Mouse (Mus musculus) kidney, embryonic 14.5 days (tissue): ENCODE measurements at regions not wholly inside any gene's neighbourhood (a gene's known extent, or its start where the extent isn't known, plus 50 kb on each side); places are given as distances from the start of the nearest gene placed in this dataset.

Source experiments
- ATAC-seq: fragments of 200-750 bp; cut with Nextera tagmentation; 2 replicates; pipeline ENCODE4 v1.8.0; 2017; ENCODE audit warnings: moderate number of reproducible peaks, mild to moderate bottlenecking, moderate TSS enrichment, moderate library complexity; ENCODE audit not compliant: low FRiP score, low TSS enrichment
- H3K27ac ChIP-seq: fragments of 300-500 bp; sonication (generic); 2 replicates; pipeline ENCODE4 v1.5.1; 2014; ENCODE audit warnings: low read depth, mild to moderate bottlenecking, low read length, moderate library complexity, mixed read lengths
- H3K27me3 ChIP-seq: fragments of 300-500 bp; sonication (generic); 2 replicates; pipeline ENCODE4 v1.6.1; 2014; ENCODE audit warnings: mild to moderate bottlenecking, low read length; ENCODE audit not compliant: control insufficient read depth, insufficient read depth
- H3K36me3 ChIP-seq: fragments of 300-500 bp; sonication (generic); 2 replicates; pipeline ENCODE4 v1.6.1; 2014; ENCODE audit warnings: low read length, mixed read lengths; ENCODE audit not compliant: control insufficient read depth, insufficient read depth
- H3K4me1 ChIP-seq: fragments of 300-500 bp; sonication (generic); 2 replicates; pipeline ENCODE4 v1.6.1; 2014; ENCODE audit warnings: low read length, mixed read lengths; ENCODE audit not compliant: control insufficient read depth, insufficient read depth
- H3K4me2 ChIP-seq: fragments of 300-500 bp; sonication (generic); replicated peaks from 2 replicates; pipeline ENCODE4 v1.6.1; 2014; ENCODE audit warnings: low read depth, mild to moderate bottlenecking, low read length
- H3K4me3 ChIP-seq: fragments of 300-500 bp; sonication (generic); 2 replicates; pipeline ENCODE4 v1.5.1; 2014; ENCODE audit warnings: mild to moderate bottlenecking, low read length
- H3K9ac ChIP-seq: fragments of 300-500 bp; sonication (generic); 2 replicates; pipeline ENCODE4 v1.6.1; 2014; ENCODE audit warnings: low read depth, mild to moderate bottlenecking, low read length, moderate library complexity
- H3K9me3 ChIP-seq: fragments of 300-500 bp; sonication (generic); 2 replicates; pipeline ENCODE4 v1.6.1; 2016; ENCODE audit warnings: low read length; ENCODE audit not compliant: control insufficient read depth
- WGBS: fragments of 180-500 bp; shearing (Covaris S2); extraction: QIAGEN DNeasy Blood & Tissue Kit; methylation state at CpG from one replicate; pipeline ENCODE4 v1.1.7; 2014; 5-methylcytosine and 5-hydroxymethylcytosine counted together

DNA sequence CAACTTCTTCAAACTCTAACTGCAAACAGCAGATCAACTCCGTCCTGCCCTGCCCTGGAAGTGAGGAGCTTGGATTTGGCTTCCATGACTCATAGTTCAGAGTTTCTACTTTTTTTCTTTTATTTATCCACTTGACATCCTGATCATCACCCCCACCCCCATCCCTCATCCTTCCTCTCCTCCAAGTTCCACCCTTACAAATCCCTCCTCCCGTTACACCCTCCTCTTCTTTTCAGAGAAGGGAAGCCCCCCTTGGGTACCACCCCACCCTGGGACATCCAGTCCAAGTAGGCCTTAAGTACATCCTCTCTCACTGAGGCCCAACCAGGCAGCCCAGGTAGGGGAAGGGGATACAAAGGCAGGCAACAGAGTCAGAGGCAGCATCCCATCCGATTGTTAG lies 77.3 kb upstream of the Gm45716 start:
- Histone ChIP-seq H3K4me3 (no peak overlapping the region), H3K9ac (no peak overlapping the region), H3K4me2 (no peak overlapping the region), H3K27ac (no peak overlapping the region), H3K27me3 (no peaks in the 10 kb centered on the region), H3K4me1 (peaks cover 5% of the 10 kb centered on the region; the same call in 1 of the 2 replicates), H3K9me3 (no peaks in the 10 kb centered on the region), H3K36me3 (no peaks in the 10 kb centered on the region)
- no peak for ATAC-seq
- 87% methylated on average over 3 of the region's 3 CpGs for WGBS

DNA sequence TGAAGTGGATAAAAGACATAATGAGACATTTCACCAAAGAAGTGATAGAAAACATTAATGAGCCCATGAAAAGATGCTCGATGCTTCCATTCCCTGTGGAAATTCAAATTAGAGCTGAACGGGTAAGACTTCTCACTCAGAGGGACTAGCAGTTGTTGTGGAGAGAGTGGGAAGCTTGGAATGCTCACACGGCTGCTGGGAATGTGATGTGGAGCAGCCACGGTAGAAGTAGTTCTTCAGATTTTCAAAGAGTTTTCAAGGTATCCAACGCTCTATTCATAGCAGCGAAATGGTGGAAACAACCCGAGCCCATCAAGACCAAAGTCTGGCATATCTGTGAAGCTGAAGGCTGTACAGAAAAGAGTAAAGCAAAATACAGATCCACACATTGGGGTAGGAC lies 75.3 kb upstream of the Gm45716 start:
- H3K36me3 ChIP-seq, result no peaks in the 10 kb centered on the region
- no peak overlapping the region for H3K27ac ChIP-seq
- no peak overlapping the region for H3K4me2 ChIP-seq
- 95% methylated on average over 7 of the region's 7 CpGs for WGBS
- peaks cover 5% of the 10 kb centered on the region; the same call in 1 of the 2 replicates for H3K4me1 ChIP-seq
- ATAC-seq, result no peak
- H3K4me3 ChIP-seq, result no peak overlapping the region
- H3K9ac ChIP-seq, result no peak overlapping the region
- H3K9me3 ChIP-seq, result no peaks in the 10 kb centered on the region
- H3K27me3 ChIP-seq, result no peaks in the 10 kb centered on the region

DNA sequence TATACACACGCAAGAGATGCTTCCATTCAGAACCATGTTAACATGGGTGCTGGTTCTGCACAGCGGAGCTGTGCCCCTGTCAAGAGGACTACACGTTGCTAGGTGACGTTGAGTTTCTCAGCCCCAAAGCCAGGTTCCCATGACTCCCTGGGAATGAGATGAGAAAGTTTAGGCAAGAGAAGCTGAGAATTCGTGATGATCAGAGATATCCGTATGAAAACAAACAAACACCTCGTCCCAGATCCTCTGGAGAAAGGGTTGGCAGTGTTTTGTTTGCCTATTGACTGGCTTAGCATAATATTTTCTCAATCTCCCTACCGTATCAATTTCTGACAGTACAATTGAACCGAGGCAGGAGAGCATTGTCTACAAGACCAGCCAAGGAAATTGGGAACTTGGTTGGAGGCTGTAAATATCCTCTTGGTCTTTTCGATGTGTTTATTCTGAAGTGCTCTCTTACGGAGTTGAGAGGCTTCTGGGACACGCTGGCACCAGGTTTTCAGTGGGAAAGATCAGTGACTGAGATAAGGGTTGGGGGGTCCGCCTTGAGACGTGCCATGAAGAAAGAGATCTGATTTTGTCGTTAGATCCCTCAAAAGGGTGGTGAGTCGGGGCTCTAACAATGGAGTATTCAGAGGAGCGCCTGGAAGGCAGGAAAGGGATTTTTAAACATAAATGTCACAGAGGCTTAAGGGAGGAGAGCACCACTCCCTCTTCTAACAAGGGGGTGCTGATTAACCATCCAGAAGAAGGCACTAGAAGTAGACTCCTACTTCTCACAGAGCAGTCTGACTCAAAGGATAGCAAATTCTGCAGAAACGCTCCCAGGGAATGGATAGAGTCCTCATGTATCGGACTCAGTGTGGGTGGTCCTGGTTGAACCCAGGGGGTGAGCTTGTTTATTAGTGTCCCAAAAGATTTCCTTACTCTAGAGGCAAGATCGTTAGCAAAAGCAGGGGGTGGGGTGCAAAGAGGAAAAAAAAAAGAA lies 70.5 kb upstream of the Gm45716 start:
- peak overlapping the region; percentile 47; the same call in 1 of the 2 replicates for H3K27ac ChIP-seq
- 26% methylated on average over 20 of the region's 20 CpGs for WGBS
- H3K4me2 ChIP-seq, result peak overlapping the region; percentile 30
- no peak overlapping the region; the same call in 1 of the 2 replicates for H3K4me3 ChIP-seq
- peaks cover 10% of the 10 kb centered on the region; the same call in 1 of the 2 replicates for H3K4me1 ChIP-seq
- no peaks in the 10 kb centered on the region for H3K27me3 ChIP-seq
- no peaks in the 10 kb centered on the region for H3K9me3 ChIP-seq
- peak; percentile 78 for ATAC-seq
- no peak overlapping the region for H3K9ac ChIP-seq
- no peaks in the 10 kb centered on the region for H3K36me3 ChIP-seq

DNA sequence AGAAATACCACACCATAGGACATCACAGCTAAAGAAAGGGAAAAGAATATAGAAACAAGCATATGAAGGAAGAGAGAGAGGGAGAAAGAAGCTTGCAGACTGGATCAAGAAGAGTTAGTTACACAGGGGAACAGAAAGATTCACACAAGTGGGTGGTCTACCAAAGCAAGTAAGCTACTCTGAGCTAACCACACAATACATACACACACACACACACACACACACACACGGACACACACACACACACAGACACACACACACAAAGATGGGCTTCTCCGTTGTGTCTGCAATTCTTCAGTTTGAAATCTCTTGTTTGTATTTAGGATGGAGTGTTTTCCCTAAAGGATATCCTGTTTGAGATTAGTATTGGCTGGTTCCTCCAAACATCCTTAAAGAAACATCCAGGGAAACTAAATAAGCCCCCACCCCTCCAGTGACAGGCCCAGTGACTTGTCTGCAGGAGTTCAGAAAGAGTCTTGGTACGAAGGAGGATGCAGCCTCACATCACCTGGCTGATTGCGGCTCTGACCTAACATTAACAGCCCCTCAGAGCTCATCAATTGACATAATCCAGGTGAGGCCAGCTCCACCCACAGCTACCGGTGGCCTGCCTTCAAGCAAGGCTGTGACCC lies 69.7 kb upstream of the Gm45716 start:
- Histone ChIP-seq H3K27me3 (no peaks in the 10 kb centered on the region), H3K27ac (peak overlapping the region; percentile 47; the same call in 1 of the 2 replicates), H3K9me3 (no peaks in the 10 kb centered on the region), H3K36me3 (no peaks in the 10 kb centered on the region), H3K4me2 (no peak overlapping the region), H3K4me3 (no peak overlapping the region), H3K4me1 (peaks cover 10% of the 10 kb centered on the region; the same call in 1 of the 2 replicates), H3K9ac (no peak overlapping the region)
- WGBS, result 69% methylated on average over 5 of the region's 5 CpGs
- 0 out of 2 replicates have a peak, but pooled peaks have one; percentile 6 for ATAC-seq

DNA sequence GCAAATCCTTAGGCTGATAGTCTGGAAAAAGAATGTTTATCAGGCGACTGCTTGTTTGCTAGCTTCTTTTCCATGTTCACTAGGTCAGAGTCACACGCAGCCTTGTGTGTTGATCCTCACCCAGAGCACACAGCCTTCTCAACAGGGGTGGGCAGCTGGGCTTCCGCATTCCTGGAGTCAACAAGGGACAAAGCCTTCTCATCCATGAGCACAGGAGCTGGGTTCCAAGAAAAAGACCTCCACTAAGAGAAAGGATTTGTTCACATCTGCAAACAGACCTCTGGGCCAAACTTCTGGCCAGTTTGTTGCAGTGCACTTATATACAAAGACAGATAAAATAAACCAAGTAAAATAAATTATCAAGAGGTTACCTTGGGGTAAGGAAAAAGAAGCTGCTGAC lies 65.6 kb upstream of the Gm45716 start:
- no peak for ATAC-seq
- no peak overlapping the region for H3K9ac ChIP-seq
- H3K9me3 ChIP-seq, result no peaks in the 10 kb centered on the region
- H3K36me3 ChIP-seq, result no peaks in the 10 kb centered on the region
- 77% methylated on average over 3 of the region's 3 CpGs for WGBS
- H3K27ac ChIP-seq, result no peak overlapping the region
- H3K4me3 ChIP-seq, result no peak overlapping the region
- H3K27me3 ChIP-seq, result no peaks in the 10 kb centered on the region
- no peak overlapping the region for H3K4me2 ChIP-seq
- peaks cover 8% of the 10 kb centered on the region; the same call in 1 of the 2 replicates for H3K4me1 ChIP-seq

DNA sequence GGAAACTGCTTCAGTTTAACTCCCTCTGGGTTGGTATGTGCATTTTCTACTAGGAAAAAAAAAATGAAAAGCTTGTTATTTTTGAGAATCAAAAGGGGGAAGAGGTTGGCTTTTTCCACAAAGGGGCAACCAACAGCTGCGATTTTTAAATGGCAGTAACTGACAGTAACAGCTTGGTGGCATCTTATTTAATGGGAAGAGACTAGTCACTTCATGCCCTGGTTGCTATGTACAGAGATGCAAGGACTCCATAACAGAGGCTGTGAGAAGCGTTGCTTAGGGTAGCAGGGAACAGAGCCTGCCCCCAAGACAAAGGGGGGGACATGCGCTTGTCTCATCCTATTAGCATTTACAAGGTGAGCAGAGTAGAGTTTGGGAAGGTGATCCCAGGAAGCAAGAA lies 64.8 kb upstream of the Gm45716 start:
- Histone ChIP-seq H3K4me2 (no peak overlapping the region), H3K9ac (no peak overlapping the region), H3K9me3 (no peaks in the 10 kb centered on the region), H3K4me1 (0 out of 2 replicates have a peak, but pooled peaks cover under 1% of the 10 kb centered on the region), H3K36me3 (no peaks in the 10 kb centered on the region), H3K4me3 (no peak overlapping the region), H3K27me3 (no peaks in the 10 kb centered on the region), H3K27ac (no peak overlapping the region)
- no peak for ATAC-seq
- WGBS, result 64% methylated on average over 3 of the region's 3 CpGs

DNA sequence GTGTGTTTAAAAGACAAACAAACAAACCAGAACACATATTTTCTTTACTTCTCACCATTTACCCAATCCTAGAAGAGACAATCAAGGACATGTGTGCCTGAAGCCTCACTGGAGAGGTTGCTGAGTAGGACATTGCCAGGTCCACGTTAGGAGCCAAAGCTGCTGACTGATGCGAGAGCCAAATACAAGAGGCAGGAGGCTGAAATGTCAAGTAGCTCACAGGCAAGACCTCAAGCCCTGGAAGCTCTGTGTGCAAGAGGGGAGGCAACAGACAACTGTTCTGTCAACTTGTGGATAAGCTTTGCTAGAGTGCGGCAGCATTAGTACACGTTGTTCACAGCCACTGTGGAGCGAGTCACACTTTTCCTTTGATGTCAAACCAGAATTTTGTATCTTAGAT lies 63.6 kb upstream of the Gm45716 start:
- Histone ChIP-seq H3K27ac (no peak overlapping the region), H3K4me3 (no peak overlapping the region), H3K4me2 (no peak overlapping the region), H3K27me3 (no peaks in the 10 kb centered on the region), H3K9me3 (no peaks in the 10 kb centered on the region), H3K36me3 (no peaks in the 10 kb centered on the region), H3K4me1 (no peaks in the 10 kb centered on the region), H3K9ac (no peak overlapping the region)
- 89% methylated on average over 5 of the region's 5 CpGs for WGBS
- no peak for ATAC-seq

DNA sequence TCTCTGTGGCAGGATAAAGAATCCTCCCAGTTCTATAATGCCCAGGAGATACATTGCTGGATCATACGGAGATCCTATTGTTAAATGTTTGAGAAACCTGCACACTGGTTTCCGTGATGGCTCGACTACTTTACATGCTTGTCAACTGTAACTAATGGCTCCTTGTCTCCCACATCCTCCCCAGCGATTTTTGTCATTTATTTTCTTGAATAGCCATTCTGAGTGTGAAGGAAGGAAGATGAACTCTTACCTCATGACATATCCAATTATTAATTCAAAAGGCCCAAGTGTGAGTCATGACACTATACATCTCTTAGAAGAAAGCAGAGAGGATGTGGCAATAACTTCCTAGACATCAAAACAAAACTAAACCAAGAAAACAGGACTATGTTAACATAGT lies 61.2 kb upstream of the Gm45716 start:
- ATAC-seq, result no peak
- 25% methylated on average over 4 of the region's 4 CpGs for WGBS
- no peaks in the 10 kb centered on the region for H3K27me3 ChIP-seq

More for the DNA sequence above, 61.2 kb upstream of the Gm45716 start:
- Histone ChIP-seq H3K9me3 (no peaks in the 10 kb centered on the region), H3K4me3 (no peak overlapping the region), H3K9ac (no peak overlapping the region), H3K27ac (no peak overlapping the region), H3K4me1 (0 out of 2 replicates have a peak, but pooled peaks cover 4% of the 10 kb centered on the region), H3K4me2 (no peak overlapping the region), H3K36me3 (no peaks in the 10 kb centered on the region)
